Comparison of ENCODE assay signal across 8 mouse cellular contexts in genomic region chr8:95142985-95143804, GRCm38 (mm10). TPM values are rescaled to one million over a fixed set of nuclear protein-coding genes. Genes with fewer than 3 reads are reported as not detected.
A peak's percentile ranks its signal among the peaks of the same experiment; 100 is the strongest.
DNase-seq lines count a peak whose midpoint lies in the region; ATAC-seq and TF ChIP-seq lines count a peak whose summit lies in the region.

No protein-coding gene starts in this region.

- H3K9ac ChIP-seq in kidney, embryonic 14.5 days (ENCODE audit: low read depth, low read length), result peak overlapping the region; percentile 79; the same call in 1 of the 2 replicates
- no peak overlapping the region for H3K9ac ChIP-seq in limb, embryonic 15.5 days
- H3K9ac ChIP-seq in neural tube, embryonic 14.5 days (replicated peaks; ENCODE audit: low read depth, low read length), result peak overlapping the region; percentile 88

- no peaks in the 10 kb centered on the region for H3K36me3 ChIP-seq in kidney, embryonic 14.5 days (ENCODE audit: control insufficient read depth, insufficient read depth, low read length)
- H3K36me3 ChIP-seq in limb, embryonic 15.5 days, result no peaks in the 10 kb centered on the region
- no peaks in the 10 kb centered on the region for H3K36me3 ChIP-seq in neural tube, embryonic 14.5 days (ENCODE audit: control insufficient read depth, insufficient read depth, low read length)

- no peaks in the 10 kb centered on the region for H3K27me3 ChIP-seq in kidney, embryonic 14.5 days (ENCODE audit: control insufficient read depth, insufficient read depth, low read length)
- no peaks in the 10 kb centered on the region for H3K27me3 ChIP-seq in limb, embryonic 15.5 days
- no peaks in the 10 kb centered on the region; the same call in 1 of the 2 replicates for H3K27me3 ChIP-seq in neural tube, embryonic 14.5 days (ENCODE audit: control insufficient read depth, insufficient read depth, low read length)

- TF ChIP-seq CTCF in brain, embryonic 14.5 days (IDR thresholded peaks at IDR 0.05; ENCODE audit: borderline replicate concordance, extremely low read depth, insufficient read depth, insufficient read length), result no peak

- ATAC-seq in frontal cortex, adult (ENCODE audit: low TSS enrichment), result peak; percentile 31
- no peak for ATAC-seq in kidney, embryonic 14.5 days (ENCODE audit: low FRiP score, low TSS enrichment)
- 0 out of 2 replicates have a peak, but pooled peaks have one; percentile 2 for ATAC-seq in limb, embryonic 15.5 days (ENCODE audit: insufficient number of reproducible peaks, low FRiP score, low TSS enrichment, low read depth)
- peak; percentile 58 for ATAC-seq in neural tube, embryonic 14.5 days (ENCODE audit: low read depth)

- 22% methylated on average over 17 of the region's 17 CpGs for WGBS in kidney, embryonic 14.5 days
- 19% methylated on average over 17 of the region's 17 CpGs for WGBS in limb, embryonic 15.5 days
- 11% methylated on average over 17 of the region's 17 CpGs for WGBS in neural tube, embryonic 14.5 days

- peak; percentile 39 for DNase-seq in adrenal gland, postnatal 10 days
- no peak for DNase-seq in adrenal gland, postnatal 25 days
- DNase-seq in brain, embryonic 14.5 days (ENCODE audit: low read depth), result peak; percentile 76
- no peak for DNase-seq in gastrocnemius, postnatal 36 days

- peak overlapping the region; percentile 97 for H3K4me2 ChIP-seq in kidney, embryonic 14.5 days (replicated peaks; ENCODE audit: low read depth, low read length)
- H3K4me2 ChIP-seq in limb, embryonic 15.5 days, result peak overlapping the region; percentile 80
- H3K4me2 ChIP-seq in neural tube, embryonic 14.5 days (ENCODE audit: low read depth, low read length), result peak overlapping the region; percentile 94

- no peaks in the 10 kb centered on the region for H3K9me3 ChIP-seq in kidney, embryonic 14.5 days (ENCODE audit: control insufficient read depth, low read length)
- no peaks in the 10 kb centered on the region for H3K9me3 ChIP-seq in limb, embryonic 15.5 days
- no peaks in the 10 kb centered on the region for H3K9me3 ChIP-seq in neural tube, embryonic 14.5 days (ENCODE audit: control insufficient read depth, low read length)

- intact Hi-C loops in gastrocnemius, postnatal 36 days (cut with DNase I), result no loop called here

- H3K27ac ChIP-seq in kidney, embryonic 14.5 days (ENCODE audit: low read depth, low read length), result 0 out of 2 replicates have a peak overlapping the region, but pooled peaks have one; percentile 0
- H3K27ac ChIP-seq in limb, embryonic 15.5 days, result peak overlapping the region; percentile 61
- peak overlapping the region; percentile 78 for H3K27ac ChIP-seq in neural tube, embryonic 14.5 days (ENCODE audit: low read depth, low read length)

- peak overlapping the region; percentile 73 for H3K4me3 ChIP-seq in kidney, embryonic 14.5 days (ENCODE audit: low read length)
- peak overlapping the region; percentile 57 for H3K4me3 ChIP-seq in limb, embryonic 15.5 days
- peak overlapping the region; percentile 74 for H3K4me3 ChIP-seq in neural tube, embryonic 14.5 days (ENCODE audit: low read depth, low read length)

- peaks cover 34% of the 10 kb centered on the region for H3K4me1 ChIP-seq in kidney, embryonic 14.5 days (ENCODE audit: control insufficient read depth, insufficient read depth, low read length)
- H3K4me1 ChIP-seq in limb, embryonic 15.5 days, result peaks cover 50% of the 10 kb centered on the region
- H3K4me1 ChIP-seq in neural tube, embryonic 14.5 days (ENCODE audit: control insufficient read depth, insufficient read depth, low read length), result peaks cover 14% of the 10 kb centered on the region

- TF ChIP-seq POLR2A in brain, embryonic 14.5 days (IDR thresholded peaks at IDR 0.05; ENCODE audit: borderline replicate concordance, extremely low read depth, insufficient read depth, insufficient read length, poor library complexity, severe bottlenecking), result no peak

RNA-seq across cellular contexts. Expression of gene Kifc3, which starts 59.4 kb away (rescaled TPM):
- 10 to 100 TPM; 80.0 to 89.0 TPM for total RNA-seq in adrenal gland, postnatal 10 days (2021)
- 108 and 116 TPM in 2 replicates for total RNA-seq in adrenal gland, postnatal 25 days (2021)
- polyA plus RNA-seq in brain, embryonic 14.5 days (2012; rRNA removed), result 26.3 and 31.1 TPM in 2 replicates
- 13.5 and 19.8 TPM in 2 replicates for polyA plus RNA-seq in kidney, embryonic 14.5 days (2014; fragmentation: Nextera tagmentation; extraction: Ambion mirVana)
- 19.1 and 20.7 TPM in 2 replicates for polyA plus RNA-seq in limb, embryonic 15.5 days (2015; fragmentation: Nextera tagmentation; extraction: Ambion mirVana)
- polyA plus RNA-seq in neural tube, embryonic 14.5 days (2014; fragmentation: Nextera tagmentation; extraction: Ambion mirVana), result 15.9 and 20.0 TPM in 2 replicates
- 10 to 100 TPM in 1 of 2 experiments, 1 to 10 TPM in 1; 6.9 to 10.9 TPM for total RNA-seq in gastrocnemius, postnatal 36 days (2021)

Comparison
In these comparisons a context has a peak if more than half of its experiments do, and no peak if none do; other contexts are left out.
1. DNase-seq: peak in adrenal gland, postnatal 10 days (single experiment) and brain, embryonic 14.5 days (single experiment); none in adrenal gland, postnatal 25 days (single experiment) and gastrocnemius, postnatal 36 days (0 of 2).
2. H3K27ac ChIP-seq: peak in every context shown above with its lines; median percentile 78 in neural tube, embryonic 14.5 days; 61 in limb, embryonic 15.5 days; 0 in kidney, embryonic 14.5 days.
3. Peak in every context shown above with its lines, with median percentiles within 50 percentile points of each other: H3K4me2 ChIP-seq and H3K4me3 ChIP-seq.